Mouse (Mus musculus) liver, embryonic 15.5 days (tissue): ENCODE results near the gene Sytl2. TPM values are rescaled to one million over a fixed set of nuclear protein-coding genes. Genes with fewer than 3 reads are reported as not detected.

Experiments used
- ATAC-seq: fragments of 200-750 bp; cut with Nextera tagmentation; 2 replicates; pipeline ENCODE4 v1.8.0; 2017; ENCODE audit warnings: moderate number of reproducible peaks, mild to moderate bottlenecking, moderate library complexity; ENCODE audit not compliant: insufficient read depth
- H3K27ac ChIP-seq: fragments of 300-500 bp; sonication (generic); replicated peaks from 2 replicates; pipeline ENCODE4 v1.5.1; 2015; ENCODE audit warnings: mild to moderate bottlenecking, inconsistent platforms
- H3K27me3 ChIP-seq: fragments of 300-500 bp; sonication (generic); 2 replicates; pipeline ENCODE4 v1.6.1; 2015; ENCODE audit warnings: mild to moderate bottlenecking, inconsistent platforms
- H3K36me3 ChIP-seq: fragments of 300-500 bp; sonication (generic); replicated peaks from 2 replicates; pipeline ENCODE4 v1.6.1; 2015; ENCODE audit warnings: moderate library complexity, mild to moderate bottlenecking, inconsistent platforms
- H3K4me1 ChIP-seq: fragments of 300-500 bp; sonication (generic); replicated peaks from 2 replicates; pipeline ENCODE4 v1.6.1; 2015; ENCODE audit warnings: inconsistent platforms
- H3K4me2 ChIP-seq: fragments of 300-500 bp; sonication (generic); 2 replicates; pipeline ENCODE4 v1.6.1; 2015; ENCODE audit warnings: moderate library complexity, mild to moderate bottlenecking, inconsistent platforms
- H3K4me3 ChIP-seq: fragments of 300-500 bp; sonication (generic); replicated peaks from 2 replicates; pipeline ENCODE4 v1.5.1; 2015; ENCODE audit warnings: mild to moderate bottlenecking, inconsistent platforms
- H3K9ac ChIP-seq: fragments of 300-500 bp; sonication (generic); 2 replicates; pipeline ENCODE4 v1.6.1; 2015; ENCODE audit warnings: moderate library complexity, mild to moderate bottlenecking, inconsistent platforms
- H3K9me3 ChIP-seq: fragments of 300-500 bp; sonication (generic); replicated peaks from 2 replicates; pipeline ENCODE4 v1.6.1; 2016; ENCODE audit warnings: inconsistent platforms
- WGBS: fragments of 180-500 bp; shearing (Covaris S2); methylation state at CpG from one replicate; pipeline ENCODE4 v1.1.7; 2015; ENCODE audit warnings: mixed read lengths; ENCODE audit not compliant: insufficient replicate concordance; 5-methylcytosine and 5-hydroxymethylcytosine counted together
- polyA plus RNA-seq: library from polyadenylated mRNA; unstranded; fragments of >200 nt; fragmentation: Nextera tagmentation; extraction: Ambion mirVana; gene quantifications from 2 replicates; pipeline ENCODE4 v1.2.1, GENCODE M21; 2015

The Sytl2 gene
- polyA plus RNA-seq, 1 experiment from 2014 or later = 0.79 TPM

DNA sequence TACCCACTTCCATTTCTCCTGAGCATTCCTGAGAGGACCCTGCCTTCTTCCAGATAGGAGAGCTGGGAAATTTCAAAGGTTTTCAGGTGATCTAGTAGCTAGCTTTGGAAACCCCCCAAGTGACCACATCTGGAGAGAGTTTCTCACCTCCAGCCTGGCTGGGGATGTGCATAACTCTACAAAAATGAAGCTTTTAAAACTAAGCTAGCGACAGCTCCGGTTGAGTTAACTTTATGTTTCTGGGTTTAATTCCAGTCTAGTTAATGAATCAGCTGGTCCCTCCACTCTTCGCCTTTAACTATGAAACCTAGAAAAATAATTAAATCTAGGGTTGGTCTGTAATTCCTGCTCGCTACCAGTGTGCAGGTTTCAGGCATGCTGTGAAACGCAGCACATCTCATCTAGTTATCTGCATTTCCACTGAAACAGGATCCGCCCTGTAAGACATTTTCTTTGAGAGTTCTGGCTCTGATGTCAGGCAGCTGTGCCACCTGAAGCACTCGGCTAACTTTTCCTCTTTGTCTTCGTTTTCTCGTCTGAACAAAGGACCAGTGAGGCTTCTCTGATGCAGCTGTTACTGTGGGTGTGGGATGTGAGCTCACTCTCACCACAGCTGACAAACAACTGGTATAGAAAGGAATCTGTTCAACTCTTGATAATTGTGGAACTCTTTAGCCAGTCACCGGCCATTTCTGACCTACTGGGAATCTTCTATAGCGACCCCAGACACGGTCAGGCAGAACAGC, 39.3 kb downstream of the Sytl2 start:
- no peak overlapping the region for H3K4me3 ChIP-seq
- H3K36me3 ChIP-seq = no peaks in the 10 kb centered on the region
- no peak overlapping the region for H3K9ac ChIP-seq
- H3K27me3 ChIP-seq = no peaks in the 10 kb centered on the region
- no peak for ATAC-seq
- 63% methylated on average over 12 of the region's 12 CpGs for WGBS
- H3K4me1 ChIP-seq = no peaks in the 10 kb centered on the region
- H3K4me2 ChIP-seq = no peak overlapping the region
- no peak overlapping the region for H3K27ac ChIP-seq
- no peaks in the 10 kb centered on the region for H3K9me3 ChIP-seq

- H3K27me3 ChIP-seq = no peaks in the 10 kb centered on the region
- no peak overlapping the region for H3K4me3 ChIP-seq
- H3K9me3 ChIP-seq = no peaks in the 10 kb centered on the region
- no peak overlapping the region for H3K27ac ChIP-seq
- H3K4me1 ChIP-seq = no peaks in the 10 kb centered on the region
- no peak overlapping the region for H3K4me2 ChIP-seq
- WGBS = 28% methylated on average over 3 of the region's 3 CpGs
- H3K9ac ChIP-seq = no peak overlapping the region
- no peaks in the 10 kb centered on the region for H3K36me3 ChIP-seq
- no peak for ATAC-seq
Observed at GRCm38 (mm10) chr7:90344903-90345302, 42.9 kb downstream of the Sytl2 start.

DNA sequence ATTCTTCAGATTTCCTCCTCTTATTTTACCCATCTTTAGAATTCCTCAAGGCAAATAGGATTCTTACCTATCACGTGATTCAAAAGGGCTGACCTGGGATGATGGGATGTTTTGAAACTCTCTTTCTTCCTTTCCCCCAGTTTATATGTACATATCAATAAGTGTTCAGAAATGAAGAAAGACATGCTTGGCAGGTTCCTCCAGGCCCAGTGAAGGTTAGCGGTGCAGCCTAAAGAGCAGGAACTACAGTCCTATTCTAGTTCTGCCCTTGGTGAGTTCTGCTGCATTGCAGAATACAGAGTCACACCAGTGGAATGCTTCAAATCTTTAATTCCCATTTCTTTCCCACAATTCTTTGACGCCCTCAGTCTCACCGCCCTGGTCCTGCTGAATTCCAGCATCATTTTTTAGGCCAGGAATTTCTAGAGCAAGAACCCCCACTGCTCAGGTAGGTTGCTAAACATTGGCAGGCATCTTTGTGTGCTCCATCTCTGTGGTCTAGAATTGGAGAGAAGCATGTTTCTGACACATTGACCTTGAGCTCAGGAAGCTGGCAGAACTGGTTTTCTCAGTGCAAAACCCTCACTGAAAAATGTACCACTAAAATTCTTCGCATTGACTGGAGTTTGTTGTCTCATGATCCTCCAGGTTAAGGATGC, 45.9 kb downstream of the Sytl2 start:
- no peak for ATAC-seq
- WGBS = 67% methylated on average over 5 of the region's 5 CpGs
- no peak overlapping the region for H3K4me3 ChIP-seq
- no peaks in the 10 kb centered on the region for H3K36me3 ChIP-seq
- no peak overlapping the region for H3K4me2 ChIP-seq
- no peaks in the 10 kb centered on the region for H3K9me3 ChIP-seq
- H3K4me1 ChIP-seq = no peaks in the 10 kb centered on the region
- H3K27me3 ChIP-seq = no peaks in the 10 kb centered on the region
- no peak overlapping the region for H3K9ac ChIP-seq
- H3K27ac ChIP-seq = no peak overlapping the region

- ATAC-seq = no peak
- Histone ChIP-seq H3K4me3 (no peak overlapping the region), H3K27me3 (no peaks in the 10 kb centered on the region), H3K9ac (no peak overlapping the region), H3K4me1 (no peaks in the 10 kb centered on the region), H3K27ac (no peak overlapping the region), H3K4me2 (no peak overlapping the region), H3K9me3 (no peaks in the 10 kb centered on the region), H3K36me3 (no peaks in the 10 kb centered on the region)
- 28% methylated on average over 5 of the region's 5 CpGs for WGBS
Observed at GRCm38 (mm10) chr7:90349014-90349413, 47.0 kb downstream of the Sytl2 start.

GRCm38 (mm10) chr7:90352183-90352582, 50.1 kb downstream of the Sytl2 start:
- WGBS = 35% methylated on average over 3 of the region's 3 CpGs
- Histone ChIP-seq H3K27ac (no peak overlapping the region), H3K4me2 (no peak overlapping the region), H3K4me1 (no peaks in the 10 kb centered on the region), H3K9me3 (no peaks in the 10 kb centered on the region), H3K9ac (no peak overlapping the region), H3K4me3 (no peak overlapping the region), H3K36me3 (no peaks in the 10 kb centered on the region), H3K27me3 (no peaks in the 10 kb centered on the region)
- ATAC-seq = no peak

- H3K4me3 ChIP-seq = no peak overlapping the region
- WGBS = 35% methylated on average over 12 of the region's 12 CpGs
- no peak for ATAC-seq
Observed at GRCm38 (mm10) chr7:90353488-90354228, 51.6 kb downstream of the Sytl2 start.

DNA sequence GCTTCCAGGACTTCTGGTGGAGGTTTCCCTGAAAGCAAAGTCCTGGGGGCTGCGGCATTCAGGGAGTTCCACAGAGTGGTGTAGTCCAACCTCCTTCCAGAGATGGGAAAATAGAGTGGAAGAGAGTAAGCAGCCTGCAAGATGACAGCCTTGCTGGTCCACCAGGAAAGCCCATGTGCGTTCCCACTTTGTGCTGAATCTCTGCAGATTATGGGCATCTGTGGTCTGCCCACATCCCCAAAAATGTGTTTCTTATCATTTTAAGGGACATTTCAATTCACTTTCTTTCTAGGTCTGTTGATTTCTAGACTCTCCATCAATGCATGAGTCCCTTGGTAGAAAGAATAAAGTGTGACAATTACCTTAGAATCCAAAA, 52.2 kb downstream of the Sytl2 start:
- WGBS = 50% methylated on average over 2 of the region's 2 CpGs
- Histone ChIP-seq H3K9me3 (no peaks in the 10 kb centered on the region), H3K4me3 (no peak overlapping the region), H3K4me1 (no peaks in the 10 kb centered on the region), H3K27ac (no peak overlapping the region), H3K4me2 (no peak overlapping the region), H3K27me3 (no peaks in the 10 kb centered on the region), H3K9ac (no peak overlapping the region), H3K36me3 (no peaks in the 10 kb centered on the region)
- no peak for ATAC-seq

More at GRCm38 (mm10) chr7:90353488-90354228, 51.6 kb downstream of the Sytl2 start:
- Histone ChIP-seq H3K9me3 (no peaks in the 10 kb centered on the region), H3K4me2 (no peak overlapping the region), H3K36me3 (no peaks in the 10 kb centered on the region), H3K9ac (no peak overlapping the region), H3K4me1 (no peaks in the 10 kb centered on the region), H3K27me3 (no peaks in the 10 kb centered on the region), H3K27ac (no peak overlapping the region)

- WGBS = 48% methylated on average over 3 of the region's 3 CpGs
- no peak overlapping the region for H3K4me3 ChIP-seq
- H3K36me3 ChIP-seq = no peaks in the 10 kb centered on the region
- no peak overlapping the region for H3K27ac ChIP-seq
- ATAC-seq = no peak
- H3K27me3 ChIP-seq = no peaks in the 10 kb centered on the region
- H3K9me3 ChIP-seq = no peaks in the 10 kb centered on the region
- no peak overlapping the region for H3K4me2 ChIP-seq
- no peaks in the 10 kb centered on the region for H3K4me1 ChIP-seq
- no peak overlapping the region for H3K9ac ChIP-seq
Observed at GRCm38 (mm10) chr7:90355454-90355853, 53.4 kb downstream of the Sytl2 start.

GRCm38 (mm10) chr7:90355995-90356394, 53.9 kb downstream of the Sytl2 start:
- no peaks in the 10 kb centered on the region for H3K36me3 ChIP-seq
- WGBS = 67% methylated on average over 2 of the region's 2 CpGs
- H3K4me2 ChIP-seq = no peak overlapping the region
- no peak for ATAC-seq
- H3K27me3 ChIP-seq = no peaks in the 10 kb centered on the region
- no peak overlapping the region for H3K9ac ChIP-seq
- H3K4me1 ChIP-seq = no peaks in the 10 kb centered on the region
- H3K4me3 ChIP-seq = no peak overlapping the region
- H3K9me3 ChIP-seq = no peaks in the 10 kb centered on the region
- H3K27ac ChIP-seq = no peak overlapping the region

DNA sequence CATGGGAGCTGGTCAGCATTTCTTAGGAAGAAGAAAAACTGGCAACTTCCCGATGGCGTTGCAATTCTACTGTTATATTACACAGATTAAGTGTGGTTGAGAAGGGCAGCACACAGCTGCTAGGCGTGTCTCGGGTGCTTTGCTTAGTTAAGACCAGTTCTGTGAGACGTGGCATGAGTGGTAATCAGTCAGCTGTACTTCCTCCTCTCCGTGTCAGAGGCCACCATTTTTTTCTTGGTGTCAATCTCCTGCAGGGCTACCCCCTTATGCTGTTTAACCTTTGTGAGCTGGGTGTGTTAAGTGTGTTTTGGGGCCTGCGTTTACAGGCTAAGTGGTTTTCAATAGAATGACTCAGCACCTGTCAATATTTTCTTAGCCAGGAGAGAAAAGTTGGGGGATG, 60.7 kb downstream of the Sytl2 start:
- Histone ChIP-seq H3K4me1 (no peaks in the 10 kb centered on the region), H3K4me3 (no peak overlapping the region), H3K4me2 (no peak overlapping the region), H3K9me3 (no peaks in the 10 kb centered on the region), H3K27ac (no peak overlapping the region), H3K27me3 (no peaks in the 10 kb centered on the region), H3K9ac (no peak overlapping the region), H3K36me3 (no peaks in the 10 kb centered on the region)
- WGBS = 16% methylated on average over 7 of the region's 7 CpGs
- no peak for ATAC-seq

- no peak for ATAC-seq
- Histone ChIP-seq H3K27me3 (no peaks in the 10 kb centered on the region), H3K36me3 (no peaks in the 10 kb centered on the region), H3K4me3 (no peak overlapping the region), H3K4me1 (no peaks in the 10 kb centered on the region), H3K9me3 (no peaks in the 10 kb centered on the region), H3K27ac (no peak overlapping the region), H3K9ac (no peak overlapping the region), H3K4me2 (no peak overlapping the region)
- 59% methylated on average over 6 of the region's 6 CpGs for WGBS
Observed at GRCm38 (mm10) chr7:90370071-90370851, 68.2 kb downstream of the Sytl2 start.
